Mouse (Mus musculus): ENCODE results near the gene Asprv1. TPM values are rescaled to one million over a fixed set of nuclear protein-coding genes. Genes with fewer than 3 reads are reported as not detected.

The Asprv1 gene
- polyA plus RNA-seq, 1 experiment from 2014 or later: 1.1 TPM

- ATAC-seq: peak; percentile 100
- no peaks in the 10 kb centered on the region for H3K27me3 ChIP-seq (replicated peaks; ENCODE audit: control insufficient read depth, insufficient read depth, low read length)
- peak overlapping the region; percentile 81 for H3K4me3 ChIP-seq (ENCODE audit: low read length)
- H3K9me3 ChIP-seq (ENCODE audit: control insufficient read depth, low read length): no peaks in the 10 kb centered on the region
- peaks cover 29% of the 10 kb centered on the region for H3K4me1 ChIP-seq (ENCODE audit: control insufficient read depth, insufficient read depth, low read length)
- peak overlapping the region; percentile 72 for H3K9ac ChIP-seq (ENCODE audit: low read depth, low read length)
- under 1% methylated on average over 34 of the region's 37 CpGs for WGBS
- peak overlapping the region; percentile 38 for H3K27ac ChIP-seq (ENCODE audit: low read length)
- peaks cover 4% of the 10 kb centered on the region; the same call in 1 of the 2 replicates for H3K36me3 ChIP-seq (ENCODE audit: control insufficient read depth, insufficient read depth, low read length)
- H3K4me2 ChIP-seq (ENCODE audit: low read depth, low read length): peak overlapping the region; percentile 76
These were observed 41.3 kb downstream of the Asprv1 start for GRCm38 (mm10) chr6:86669240-86669727.

- WGBS: 14% methylated on average over 2 of the region's 2 CpGs
- no peak overlapping the region for H3K4me2 ChIP-seq (ENCODE audit: low read depth, low read length)
- no peak overlapping the region for H3K4me3 ChIP-seq (ENCODE audit: low read length)
- peaks cover 22% of the 10 kb centered on the region for H3K4me1 ChIP-seq (ENCODE audit: control insufficient read depth, insufficient read depth, low read length)
- ATAC-seq: no peak
- H3K9me3 ChIP-seq (ENCODE audit: control insufficient read depth, low read length): no peaks in the 10 kb centered on the region
- no peak overlapping the region for H3K9ac ChIP-seq (ENCODE audit: low read depth, low read length)
- H3K27me3 ChIP-seq (replicated peaks; ENCODE audit: control insufficient read depth, insufficient read depth, low read length): no peaks in the 10 kb centered on the region
- H3K36me3 ChIP-seq (ENCODE audit: control insufficient read depth, insufficient read depth, low read length): peaks cover 4% of the 10 kb centered on the region
- no peak overlapping the region for H3K27ac ChIP-seq (ENCODE audit: low read length)
These were observed 42.9 kb downstream of the Asprv1 start for GRCm38 (mm10) chr6:86670873-86671272.

GRCm38 (mm10) chr6:86678341-86678740 is 50.4 kb downstream of the Asprv1 start:
- 70% methylated on average over 6 of the region's 6 CpGs for WGBS
- ATAC-seq: no peak
- H3K27ac ChIP-seq (ENCODE audit: low read length): no peak overlapping the region

More at GRCm38 (mm10) chr6:86678341-86678740, 50.4 kb downstream of the Asprv1 start:
- Histone ChIP-seq H3K36me3 (ENCODE audit: control insufficient read depth, insufficient read depth, low read length) (peaks cover 22% of the 10 kb centered on the region), H3K27me3 (replicated peaks; ENCODE audit: control insufficient read depth, insufficient read depth, low read length) (no peaks in the 10 kb centered on the region), H3K9me3 (ENCODE audit: control insufficient read depth, low read length) (no peaks in the 10 kb centered on the region), H3K4me3 (ENCODE audit: low read length) (no peak overlapping the region), H3K4me2 (ENCODE audit: low read depth, low read length) (no peak overlapping the region), H3K9ac (ENCODE audit: low read depth, low read length) (no peak overlapping the region), H3K4me1 (ENCODE audit: control insufficient read depth, insufficient read depth, low read length) (no peaks in the 10 kb centered on the region)

Other genes starting within 250 kb of the Asprv1 start
- 76.7 and 77.2 TPM in 2 replicates for gene Pcyox1, start 231.0 kb upstream of the Asprv1 start, polyA plus RNA-seq (2015; fragmentation: Nextera tagmentation; extraction: Ambion mirVana)
- gene Tia1, start 223.9 kb upstream of the Asprv1 start, polyA plus RNA-seq (2015; fragmentation: Nextera tagmentation; extraction: Ambion mirVana): 97.9 and 110 TPM in 2 replicates
- gene Gm44790, start 201.5 kb upstream of the Asprv1 start, polyA plus RNA-seq (2015; fragmentation: Nextera tagmentation; extraction: Ambion mirVana): not detected in 2 replicates
- gene C87436, start 189.8 kb upstream of the Asprv1 start, polyA plus RNA-seq (2015; fragmentation: Nextera tagmentation; extraction: Ambion mirVana): 17.9 and 21.7 TPM in 2 replicates
- gene Pcbp1, start 101.8 kb upstream of the Asprv1 start, polyA plus RNA-seq (2015; fragmentation: Nextera tagmentation; extraction: Ambion mirVana): 173 and 183 TPM in 2 replicates
- gene Mxd1, start 41.0 kb downstream of the Asprv1 start, polyA plus RNA-seq (2015; fragmentation: Nextera tagmentation; extraction: Ambion mirVana): 15.0 and 19.7 TPM in 2 replicates
- gene Snrnp27, start 56.4 kb downstream of the Asprv1 start, polyA plus RNA-seq (2015; fragmentation: Nextera tagmentation; extraction: Ambion mirVana): 85.1 and 85.3 TPM in 2 replicates
- 22.1 and 24.3 TPM in 2 replicates for gene Gmcl1, start 105.2 kb downstream of the Asprv1 start, polyA plus RNA-seq (2015; fragmentation: Nextera tagmentation; extraction: Ambion mirVana)
- 538 and 653 TPM in 2 replicates for gene Anxa4, start 165.4 kb downstream of the Asprv1 start, polyA plus RNA-seq (2015; fragmentation: Nextera tagmentation; extraction: Ambion mirVana)
- gene Aak1, start 221.4 kb downstream of the Asprv1 start, polyA plus RNA-seq (2015; fragmentation: Nextera tagmentation; extraction: Ambion mirVana): 7.0 and 8.9 TPM in 2 replicates

All from intestine, embryonic 16.5 days (tissue).